In the genomic region with DNA sequence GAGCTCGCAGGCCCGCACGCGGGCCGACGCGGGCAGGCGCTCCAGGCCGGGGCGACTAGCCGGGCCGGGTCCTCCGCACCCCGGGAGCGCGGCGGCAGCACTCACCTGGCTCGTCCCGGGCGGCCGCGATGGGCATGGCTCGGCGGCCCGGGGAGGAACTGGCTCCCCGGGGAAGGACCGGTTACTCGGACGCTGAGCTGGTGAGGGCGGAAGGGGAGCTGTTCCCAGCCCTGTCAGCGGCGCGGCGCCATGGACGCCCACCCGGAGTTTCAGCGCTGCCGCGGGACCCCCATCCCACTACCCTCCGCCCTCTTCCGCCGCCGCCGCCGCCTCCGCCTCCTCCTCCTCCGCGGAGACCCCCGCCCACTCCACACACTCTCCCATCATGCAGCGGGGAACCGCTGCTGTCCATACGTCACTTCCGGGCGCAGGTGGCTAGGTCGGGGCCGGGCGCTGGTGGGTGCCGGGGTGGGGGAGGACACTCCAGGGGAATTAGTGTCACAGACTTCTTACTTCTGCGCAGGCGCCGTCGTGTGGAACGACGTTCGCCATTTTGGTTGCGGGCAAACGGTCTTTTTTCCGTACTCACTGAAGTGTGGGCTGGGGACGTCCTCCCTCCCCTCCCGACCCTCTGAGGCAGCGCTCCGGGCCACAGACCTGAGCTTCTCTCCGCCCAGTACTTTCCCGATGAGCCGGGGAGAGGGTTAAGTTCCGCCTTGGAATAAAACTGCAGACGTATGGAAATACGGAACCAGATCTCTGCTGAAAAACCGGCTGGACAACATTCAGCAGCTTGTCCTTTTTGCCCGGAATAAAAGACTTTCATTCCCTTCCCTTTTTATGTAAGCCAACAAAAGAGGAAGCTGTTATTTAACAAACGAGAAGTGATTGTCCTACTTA, we compare ENCODE assay signal across 8 mouse cellular contexts. TPM values are rescaled to one million over a fixed set of nuclear protein-coding genes. Genes with fewer than 3 reads are reported as not detected.
A peak's percentile ranks its signal among the peaks of the same experiment; 100 is the strongest.
DNase-seq lines count a peak whose midpoint lies in the region; ATAC-seq and TF ChIP-seq lines count a peak whose summit lies in the region.

A gene (minus strand): TSS at position 389 of the 900 bp plus-strand sequence.

- peak within 1 kb of the TSS; percentile 73 for H3K4me3 ChIP-seq in bone marrow macrophage, adult 2 months (ENCODE audit: insufficient read depth, low read length)
- peak within 1 kb of the TSS; percentile 83 for H3K4me3 ChIP-seq in embryonic fibroblast, embryonic 13.5 days (ENCODE audit: insufficient read depth, low read length)
- H3K4me3 ChIP-seq in kidney, embryonic 14.5 days (ENCODE audit: low read length) = peak within 1 kb of the TSS; percentile 82
- peak within 1 kb of the TSS; percentile 99 for H3K4me3 ChIP-seq in limb, embryonic 15.5 days

- TF ChIP-seq CTCF in bone marrow macrophage, adult 2 months (IDR thresholded peaks at IDR 0.05; ENCODE audit: low read depth, low read length) = no peak
- TF ChIP-seq CTCF in embryonic fibroblast, embryonic 13.5 days (IDR thresholded peaks at IDR 0.05; ENCODE audit: borderline replicate concordance, insufficient read depth, low read length) = no peak

- H3K27ac ChIP-seq in bone marrow macrophage, adult 2 months (ENCODE audit: insufficient read depth, low read depth, low read length) = peak within 1 kb of the TSS; percentile 99
- peak within 1 kb of the TSS; percentile 96 for H3K27ac ChIP-seq in embryonic fibroblast, embryonic 13.5 days (ENCODE audit: insufficient read depth, low read length)
- peak within 1 kb of the TSS; percentile 92 for H3K27ac ChIP-seq in kidney, embryonic 14.5 days (ENCODE audit: low read depth, low read length)
- peak within 1 kb of the TSS; percentile 94 for H3K27ac ChIP-seq in limb, embryonic 15.5 days

- ATAC-seq in kidney, embryonic 14.5 days (ENCODE audit: low FRiP score, low TSS enrichment) = peak; percentile 99
- ATAC-seq in limb, embryonic 15.5 days (ENCODE audit: insufficient number of reproducible peaks, low FRiP score, low TSS enrichment, low read depth) = peak; percentile 98

- no peaks in the 10 kb centered on the region for H3K9me3 ChIP-seq in kidney, embryonic 14.5 days (ENCODE audit: control insufficient read depth, low read length)
- H3K9me3 ChIP-seq in limb, embryonic 15.5 days = no peaks in the 10 kb centered on the region

- H3K4me1 ChIP-seq in bone marrow macrophage, adult 2 months (ENCODE audit: control insufficient read depth, insufficient read depth, low read length) = peaks cover 11% of the 10 kb centered on the region
- H3K4me1 ChIP-seq in embryonic fibroblast, embryonic 13.5 days (ENCODE audit: control insufficient read depth, insufficient read depth, low read length) = no peaks in the 10 kb centered on the region
- H3K4me1 ChIP-seq in kidney, embryonic 14.5 days (ENCODE audit: control insufficient read depth, insufficient read depth, low read length) = 0 out of 2 replicates have a peak, but pooled peaks cover 5% of the 10 kb centered on the region
- no peaks in the 10 kb centered on the region; the same call in 1 of the 2 replicates for H3K4me1 ChIP-seq in limb, embryonic 15.5 days

- H3K36me3 ChIP-seq in kidney, embryonic 14.5 days (ENCODE audit: control insufficient read depth, insufficient read depth, low read length) = no peaks in the 10 kb centered on the region
- no peaks in the 10 kb centered on the region; the same call in 1 of the 2 replicates for H3K36me3 ChIP-seq in limb, embryonic 15.5 days

- H3K27me3 ChIP-seq in kidney, embryonic 14.5 days (ENCODE audit: control insufficient read depth, insufficient read depth, low read length) = no peaks in the 10 kb centered on the region
- no peaks in the 10 kb centered on the region for H3K27me3 ChIP-seq in limb, embryonic 15.5 days

- H3K4me2 ChIP-seq in kidney, embryonic 14.5 days (replicated peaks; ENCODE audit: low read depth, low read length) = peak within 1 kb of the TSS; percentile 79
- H3K4me2 ChIP-seq in limb, embryonic 15.5 days = peak within 1 kb of the TSS; percentile 86

- WGBS in kidney, embryonic 14.5 days = 1% methylated on average over 49 of the region's 81 CpGs
- WGBS in limb, embryonic 15.5 days = under 1% methylated on average over 67 of the region's 81 CpGs

- DNase-seq in A20 (ENCODE audit: low read depth, low spot score) = peak; percentile 99
- DNase-seq in heart, adult 9 months (ENCODE audit: low spot score in 2 of 2) = peak; percentile 95 to 96
- peak; percentile 81 to 88 for DNase-seq in monocyte, adult 2 months (ENCODE audit: low read depth in 1 of 2, low spot score in 2 of 2)
- DNase-seq in spleen, postnatal 36 days (ENCODE audit: low spot score in 2 of 2) = peak; percentile 98 to 99

- peak within 1 kb of the TSS; percentile 88 for H3K9ac ChIP-seq in kidney, embryonic 14.5 days (ENCODE audit: low read depth, low read length)
- peak within 1 kb of the TSS; percentile 81 for H3K9ac ChIP-seq in limb, embryonic 15.5 days

- TF ChIP-seq POLR2A in bone marrow macrophage, adult 2 months (IDR thresholded peaks at IDR 0.05; ENCODE audit: borderline replicate concordance, low read depth, low read length) = no peak
- peak; percentile 69 for TF ChIP-seq POLR2A in embryonic fibroblast, embryonic 13.5 days (IDR thresholded peaks at IDR 0.05; ENCODE audit: low read depth, low read length)

RNA-seq across cellular contexts. Expression of the gene that starts here (rescaled TPM):
- 95.8 and 117 TPM in 2 replicates for polyA plus RNA-seq in bone marrow macrophage, adult 2 months (2012; ENCODE audit: insufficient read depth, insufficient read length, missing spikeins)
- 37.9 and 41.8 TPM in 2 replicates for polyA plus RNA-seq in embryonic fibroblast, embryonic 13.5 days (2011; ENCODE audit: insufficient read length, low read depth, missing spikeins)
- 14.9 and 24.5 TPM in 2 replicates for polyA plus RNA-seq in kidney, embryonic 14.5 days (2014; fragmentation: Nextera tagmentation; extraction: Ambion mirVana)
- polyA plus RNA-seq in limb, embryonic 15.5 days (2015; fragmentation: Nextera tagmentation; extraction: Ambion mirVana) = 19.8 and 22.6 TPM in 2 replicates

Comparison
In these comparisons a context has a peak if more than half of its experiments do, and no peak if none do; other contexts are left out.
1. Peak in every context shown above with its lines: DNase-seq, ATAC-seq, H3K4me3 ChIP-seq and H3K27ac ChIP-seq.